Mouse (Mus musculus) stomach, adult 2 months (tissue): ENCODE measurements around the gene Hdlbp. TPM values are rescaled to one million over a fixed set of nuclear protein-coding genes. Genes with fewer than 3 reads are reported as not detected.

Experiments used
- polyA plus RNA-seq: library from polyadenylated mRNA; depleted of rRNA; stranded (reverse); fragments of >200 nt; gene quantifications from 2 replicates; pipeline ENCODE4 v1.2.3, GENCODE M21; 2012; rRNA removed

The Hdlbp gene
- 22.7 and 26.0 TPM in 2 replicates for polyA plus RNA-seq

GRCm38 (mm10) chr1:93478586-93479475 lies at the start of gene Hdlbp:
Gene Hdlbp, minus strand, starts transcription at chr1:93478815.

GRCm38 (mm10) chr1:93511585-93512350 lies 33.2 kb upstream of the Hdlbp start, which contains the start of gene Farp2:
Gene Farp2, plus strand, starts transcription at chr1:93512079.

GRCm38 (mm10) chr1:93373665-93374064 lies 105.0 kb downstream of the Hdlbp start, which contains the start of gene Ano7:
Gene Ano7, plus strand, starts transcription at chr1:93373930.

Other genes starting within 250 kb of the Hdlbp start
- gene Sned1, start 243.0 kb downstream of the Hdlbp start, polyA plus RNA-seq = 1.0 and 2.7 TPM in 2 replicates
- gene Mterf4, start 172.9 kb downstream of the Hdlbp start, polyA plus RNA-seq = 2.4 and 3.0 TPM in 2 replicates
- 1.1 and 1.3 TPM in 2 replicates for gene Ppp1r7, start 136.0 kb downstream of the Hdlbp start, polyA plus RNA-seq
- gene Pask, start 135.3 kb downstream of the Hdlbp start, polyA plus RNA-seq = 0.38 and 0.65 TPM in 2 replicates
- 34.9 and 51.3 TPM in 2 replicates for gene Ano7, start 104.9 kb downstream of the Hdlbp start, polyA plus RNA-seq
- 1.9 and 2.5 TPM in 2 replicates for gene Farp2, start 33.3 kb upstream of the Hdlbp start, polyA plus RNA-seq
- 48.1 and 48.5 TPM in 2 replicates for gene Stk25, start 179.8 kb upstream of the Hdlbp start, polyA plus RNA-seq
- 75.2 and 100 TPM in 2 replicates for gene Bok, start 206.8 kb upstream of the Hdlbp start, polyA plus RNA-seq